Mouse (Mus musculus) myocyte (in vitro differentiated cells): ENCODE results near the gene Vangl1.

Source experiments
- CEBPB ChIP-seq: IDR thresholded peaks from 2 replicates; pipeline ENCODE4 v1.6.1; 2011; ENCODE audit warnings: mild to moderate bottlenecking, moderate library complexity; ENCODE audit not compliant: poor library complexity, insufficient read depth, severe bottlenecking
- MAX ChIP-seq: IDR thresholded peaks from one replicate; pipeline ENCODE4 v1.6.1; 2011; ENCODE audit warnings: low read depth, mild to moderate bottlenecking, control low read depth
- MYOD1 ChIP-seq, 3 experiments: IDR thresholded peaks; one replicate each; pipeline ENCODE4 v1.6.1; 2011; ENCODE audit warnings: control low read depth in 2 of 3, low read depth in 2 of 3, mild to moderate bottlenecking in 2 of 3, moderate library complexity in 1 of 3; ENCODE audit not compliant: insufficient read length in 2 of 3, control insufficient read depth in 1 of 3
- MYOG ChIP-seq, 3 experiments: IDR thresholded peaks; one replicate each; pipeline ENCODE4 v1.6.1; 2011; ENCODE audit warnings: control low read depth in 2 of 3, low read depth in 2 of 3, mild to moderate bottlenecking in 2 of 3; ENCODE audit not compliant: insufficient read length in 2 of 3, control insufficient read depth in 1 of 3, insufficient read depth in 1 of 3
- POLR2A ChIP-seq: IDR thresholded peaks from one replicate; pipeline ENCODE4 v1.6.1; 2011; ENCODE audit warnings: low read depth, mild to moderate bottlenecking, control low read depth, moderate library complexity; ENCODE audit not compliant: insufficient read length
- REST ChIP-seq: IDR thresholded peaks from one replicate; pipeline ENCODE4 v1.6.1; 2011; ENCODE audit warnings: mild to moderate bottlenecking, control low read depth, moderate library complexity; ENCODE audit not compliant: insufficient read depth, insufficient read length
- USF1 ChIP-seq: IDR thresholded peaks from one replicate; pipeline ENCODE4 v1.6.1; 2011; ENCODE audit warnings: low read depth, mild to moderate bottlenecking, control low read depth, moderate library complexity

DNA sequence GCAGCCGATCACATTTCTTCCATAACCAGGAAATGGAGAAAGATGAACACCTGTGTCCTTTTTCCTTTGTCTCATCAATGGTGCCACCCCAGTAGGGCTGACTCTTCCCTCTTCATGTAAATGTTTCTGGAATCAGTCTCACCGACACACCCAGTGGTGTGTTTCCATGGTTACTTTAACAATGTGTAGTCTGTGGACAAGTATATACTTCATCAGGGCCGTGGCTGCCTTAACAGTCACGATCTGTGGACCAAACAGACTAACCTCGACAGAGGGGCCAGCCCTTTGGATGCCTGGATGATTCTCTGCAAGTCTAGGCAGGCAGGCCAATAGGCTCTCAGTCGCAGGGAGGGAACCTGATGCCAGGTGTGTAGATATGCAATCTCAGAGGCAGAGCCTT is 8.4 kb upstream of the Vangl1 start:
- TF ChIP-seq POLR2A (no peak), MAX (no peak), USF1 (no peak), MYOD1 (IDR thresholded peaks at IDR 0.05; ENCODE audit: control insufficient read depth in 1 of 3, insufficient read length in 2 of 3, low read depth in 2 of 3) (no peak), MYOG (IDR thresholded peaks at IDR 0.05; ENCODE audit: control insufficient read depth in 1 of 3, insufficient read depth in 1 of 3, insufficient read length in 2 of 3, low read depth in 2 of 3) (no peak), CEBPB (no peak), REST (no peak)
